In the genomic region with DNA sequence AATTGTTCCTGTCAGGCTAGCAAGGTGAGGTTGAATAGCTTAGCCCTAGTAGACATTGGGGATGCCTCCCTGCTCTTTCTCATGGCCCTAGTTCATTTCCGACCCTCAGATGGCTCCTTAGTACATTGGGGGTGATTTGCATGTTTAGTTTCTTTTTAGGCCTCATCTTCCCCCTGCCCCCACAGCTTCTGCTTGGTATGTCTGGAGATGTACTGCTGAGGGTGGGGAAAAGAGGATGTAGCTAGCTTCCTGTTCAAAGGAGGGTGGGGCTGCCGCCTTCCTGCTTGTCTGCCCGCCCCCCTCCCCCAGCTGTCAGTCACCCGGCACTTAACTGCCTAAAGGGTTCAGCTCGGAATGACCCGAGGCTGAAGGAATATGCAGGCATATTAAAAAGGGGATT, we compare ENCODE assay signal across 8 mouse cellular contexts. TPM values are rescaled to one million over a fixed set of nuclear protein-coding genes. Genes with fewer than 3 reads are reported as not detected.
DNase-seq lines count a peak whose midpoint lies in the region; ATAC-seq and TF ChIP-seq lines count a peak whose summit lies in the region.

No protein-coding gene starts in this region.

- peak overlapping the region; percentile 52 for H3K4me2 ChIP-seq in liver, embryonic 11.5 days

- peaks cover 36% of the 10 kb centered on the region for H3K4me1 ChIP-seq in heart, adult 2 months (ENCODE audit: control insufficient read depth, insufficient read depth, low read length)
- peaks cover 10% of the 10 kb centered on the region for H3K4me1 ChIP-seq in liver, embryonic 11.5 days (replicated peaks; ENCODE audit: control insufficient read depth, insufficient read depth, low read length)

- no peak for TF ChIP-seq POLR2A in heart, adult 2 months (IDR thresholded peaks at IDR 0.05; ENCODE audit: insufficient read depth, low read depth, low read length)

- no peaks in the 10 kb centered on the region for H3K9me3 ChIP-seq in liver, embryonic 11.5 days (ENCODE audit: control insufficient read depth, low read length)

- H3K36me3 ChIP-seq in heart, adult 2 months (ENCODE audit: control insufficient read depth, insufficient read depth, low read length): peaks cover 60% of the 10 kb centered on the region
- H3K36me3 ChIP-seq in liver, embryonic 11.5 days (ENCODE audit: control insufficient read depth, insufficient read depth, low read length): no peaks in the 10 kb centered on the region

- no peak for TF ChIP-seq CTCF in heart, adult 2 months (IDR thresholded peaks at IDR 0.05)

- 38% methylated on average over 6 of the region's 6 CpGs for WGBS in heart, adult 2 months
- WGBS in liver, embryonic 11.5 days: 53% methylated on average over 6 of the region's 6 CpGs

- H3K27me3 ChIP-seq in heart, adult 2 months (ENCODE audit: control insufficient read depth, insufficient read depth, low read length): no peaks in the 10 kb centered on the region
- H3K27me3 ChIP-seq in liver, embryonic 11.5 days (replicated peaks; ENCODE audit: control insufficient read depth, insufficient read depth, low read length): no peaks in the 10 kb centered on the region

- no peaks in the 10 kb centered on the region for H3K79me2 ChIP-seq in heart, adult 2 months (replicated peaks; ENCODE audit: control insufficient read depth, insufficient read depth, low read length)

- peak overlapping the region; percentile 72 for H3K27ac ChIP-seq in heart, adult 2 months
- peak overlapping the region; percentile 32; the same call in 1 of the 2 replicates for H3K27ac ChIP-seq in liver, embryonic 11.5 days (ENCODE audit: low read depth, low read length)

- H3K4me3 ChIP-seq in heart, adult 2 months: no peak overlapping the region
- H3K4me3 ChIP-seq in liver, embryonic 11.5 days (ENCODE audit: low read depth, low read length): no peak overlapping the region

- peak; percentile 42 to 69 for DNase-seq in heart, adult 18-20 months
- no peak for DNase-seq in heart, postnatal 25 days (ENCODE audit: low spot score)
- DNase-seq in heart, adult 2 months: peak in 1 of 2 experiments; percentile 58
- DNase-seq in liver, embryonic 11.5 days (ENCODE audit: low spot score): no peak
- DNase-seq in spleen, adult 12 weeks (ENCODE audit: low spot score): peak; percentile 34
- DNase-seq in urinary bladder, adult 18-20 months (ENCODE audit: low spot score in 2 of 2): no peak
- DNase-seq in embryo, embryonic 10 days (ENCODE audit: low spot score): no peak
- DNase-seq in cerebellum, adult 11 months: no peak

- ATAC-seq in liver, embryonic 11.5 days (replicated peaks; ENCODE audit: low FRiP score): peak; percentile 65

- intact Hi-C loops in heart, postnatal 25 days (cut with DNase I): loop anchor here (2.0 kb wide), 2 partner anchors 34 to 106 kb away; a partner anchor contains a TSS
- intact Hi-C loops in heart, adult 2 months (cut with DNase I): loop anchor here (1.0 to 2.0 kb wide), 3 partner anchors 34 to 104 kb away; a partner anchor contains a TSS

- H3K9ac ChIP-seq in heart, adult 2 months (ENCODE audit: low read depth, low read length): 0 out of 2 replicates have a peak overlapping the region, but pooled peaks have one; percentile 18
- H3K9ac ChIP-seq in liver, embryonic 11.5 days (ENCODE audit: low read depth, low read length): no peak overlapping the region

- 0 out of 2 replicates have a peak, but pooled peaks have one; percentile 42 for TF ChIP-seq EP300 in heart, adult 2 months (IDR thresholded peaks at IDR 0.05; ENCODE audit: insufficient read depth, low read depth, low read length)

RNA-seq across cellular contexts. Expression of a gene that starts 34.8 kb away (rescaled TPM):
- 100 to 1,000 TPM; 103 to 114 TPM for total RNA-seq in heart, adult 18-20 months (2021)
- total RNA-seq in heart, postnatal 25 days (2021): 100 to 1,000 TPM; 124 to 133 TPM
- 100 to 1,000 TPM; 108 to 112 TPM for total RNA-seq in heart, adult 2 months (2021)
- polyA plus RNA-seq in heart, adult 2 months (2012; rRNA removed): 91.3 and 145 TPM in 2 replicates
- 116 and 131 TPM in 2 replicates for polyA plus RNA-seq in liver, embryonic 11.5 days (2014; fragmentation: Nextera tagmentation; extraction: Ambion mirVana)

Comparison
In these comparisons a context has a peak if more than half of its experiments do, and no peak if none do; other contexts are left out.
1. DNase-seq: peak in heart, adult 18-20 months (2 of 2) and spleen, adult 12 weeks (single experiment); none in heart, postnatal 25 days (single experiment), liver, embryonic 11.5 days (single experiment), urinary bladder, adult 18-20 months (0 of 2), embryo, embryonic 10 days (single experiment) and cerebellum, adult 11 months (single experiment).